Mouse (Mus musculus) right cerebral cortex, postnatal 25 days (tissue): Measurements from ENCODE around the gene Fam169b.
"Not testable (repeated sequence)": the region's sequence is repeated elsewhere in the genome, so short reads cannot be mapped to it uniquely, and the experiment has no call there.

Source experiments
- DNase-seq: peaks from one replicate; pipeline ENCODE4 v3.0.0; 2022

Gene Fam169b

DNA sequence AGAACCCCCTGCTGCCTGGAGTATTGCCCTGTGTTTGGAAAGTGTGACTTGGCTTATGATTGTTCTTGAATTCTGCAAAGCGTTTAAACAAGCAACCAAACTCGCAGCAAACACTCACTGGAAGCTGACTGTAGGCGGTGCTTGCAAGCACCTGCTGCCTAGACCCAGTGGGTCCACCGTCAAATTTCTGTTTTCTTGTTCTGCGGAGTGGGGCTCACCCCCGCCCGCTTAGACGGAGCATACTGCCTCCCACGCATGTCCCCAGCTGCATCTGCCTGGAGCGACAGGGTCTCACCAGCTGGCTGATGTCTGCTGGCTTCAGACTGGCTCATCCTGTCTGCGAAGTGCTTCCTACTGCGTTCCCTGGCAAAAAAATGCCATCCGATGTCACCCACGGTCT is 9.1 kb upstream of the Fam169b start:
- peak; percentile 69 for DNase-seq

DNA sequence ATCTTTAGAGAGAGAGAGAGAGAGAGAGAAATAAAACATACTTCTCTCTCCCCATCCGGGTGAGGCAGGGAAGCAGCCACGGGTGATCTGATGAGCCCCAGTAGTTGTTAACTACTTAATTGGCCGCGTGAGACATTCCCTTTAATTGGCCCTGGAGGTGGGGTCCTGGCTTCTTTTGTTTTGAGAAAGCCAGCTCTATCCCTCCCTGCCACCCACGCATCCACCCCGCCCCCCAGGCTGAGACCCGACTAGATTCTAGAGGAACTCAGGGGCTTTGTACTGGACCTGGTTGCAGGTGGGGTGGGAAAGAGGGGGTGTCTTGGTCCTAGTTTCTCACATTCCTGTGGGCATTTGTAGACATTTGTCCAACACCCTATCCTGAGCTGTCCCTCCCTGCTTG is 8.2 kb upstream of the Fam169b start:
- DNase-seq: no peak

DNA sequence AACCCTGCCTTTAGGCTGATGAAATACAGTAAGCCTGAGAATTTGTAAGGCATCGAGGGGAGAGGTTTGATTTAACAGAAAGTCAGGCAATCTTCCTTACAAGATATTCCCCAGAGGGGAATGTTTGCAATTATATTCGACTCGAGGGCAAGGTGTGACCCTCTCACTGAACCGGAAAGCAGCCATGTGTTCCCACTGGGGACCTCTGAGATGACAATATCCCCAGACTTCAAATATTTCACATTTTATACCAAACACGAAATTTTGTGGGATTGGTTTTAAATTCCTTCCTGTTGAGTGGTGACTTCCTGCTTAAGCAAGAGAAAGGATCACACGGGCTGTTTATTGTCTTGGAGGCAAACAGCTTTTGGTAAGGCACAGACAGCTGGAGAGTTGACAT is 6.9 kb upstream of the Fam169b start:
- DNase-seq: no peak

DNA sequence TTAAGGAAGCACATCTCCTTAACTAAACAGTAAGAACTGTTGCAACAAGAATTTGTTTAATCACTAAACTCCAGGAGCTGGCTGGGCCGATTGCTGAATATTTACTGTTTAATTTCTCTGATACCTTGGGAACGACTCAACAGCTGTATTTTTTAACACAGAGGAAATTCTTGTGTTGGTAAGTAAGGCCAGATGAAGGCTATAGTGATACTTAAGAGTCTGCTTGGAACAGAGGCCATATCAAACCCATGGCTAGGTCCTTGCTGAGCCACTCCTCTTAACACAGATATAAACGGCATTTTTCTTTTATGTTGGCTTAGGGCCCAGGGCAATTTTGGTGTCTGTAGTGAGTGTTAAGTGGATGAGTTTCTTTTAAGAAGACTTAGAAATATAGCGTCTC is 3.1 kb upstream of the Fam169b start:
- no peak for DNase-seq

DNA sequence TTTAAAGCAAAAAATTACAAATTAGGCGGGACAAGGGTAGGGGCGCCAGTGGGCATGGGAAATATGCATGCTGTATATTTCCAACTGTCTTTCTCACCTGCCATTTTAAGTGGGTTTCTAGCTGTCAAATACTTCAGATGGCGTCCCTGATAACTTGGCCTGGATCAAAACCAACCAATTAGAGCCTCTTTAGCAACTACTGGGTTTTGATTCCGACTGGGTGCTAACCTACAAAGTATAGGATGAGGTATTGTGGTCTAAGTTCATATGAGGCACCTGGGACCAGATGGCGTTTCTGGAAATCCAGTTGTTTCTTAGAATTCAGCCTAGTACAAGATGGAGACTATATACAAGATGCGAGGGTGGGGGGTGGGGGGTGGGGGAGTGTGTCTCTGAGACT is 1.8 kb upstream of the Fam169b start:
- DNase-seq: no peak

DNA sequence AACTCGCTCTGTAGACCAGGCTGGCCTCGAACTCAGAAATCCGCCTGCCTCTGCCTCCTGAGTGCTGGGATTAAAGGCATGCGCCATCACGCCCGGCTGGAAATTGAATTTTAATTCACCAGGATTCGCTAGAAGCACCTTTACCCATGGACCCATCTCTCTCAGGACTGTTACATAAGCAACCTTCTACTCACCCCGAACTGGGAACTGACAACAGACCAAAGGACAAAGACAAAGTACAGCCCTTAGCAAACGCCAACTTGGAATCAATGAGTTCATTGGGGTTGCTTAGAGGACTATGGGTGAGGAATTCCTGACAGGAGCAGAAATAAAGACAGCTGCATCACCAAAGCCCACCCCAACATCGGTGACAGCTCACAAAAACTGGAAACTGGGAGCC is 1.0 kb upstream of the Fam169b start:
- no peak for DNase-seq

DNA sequence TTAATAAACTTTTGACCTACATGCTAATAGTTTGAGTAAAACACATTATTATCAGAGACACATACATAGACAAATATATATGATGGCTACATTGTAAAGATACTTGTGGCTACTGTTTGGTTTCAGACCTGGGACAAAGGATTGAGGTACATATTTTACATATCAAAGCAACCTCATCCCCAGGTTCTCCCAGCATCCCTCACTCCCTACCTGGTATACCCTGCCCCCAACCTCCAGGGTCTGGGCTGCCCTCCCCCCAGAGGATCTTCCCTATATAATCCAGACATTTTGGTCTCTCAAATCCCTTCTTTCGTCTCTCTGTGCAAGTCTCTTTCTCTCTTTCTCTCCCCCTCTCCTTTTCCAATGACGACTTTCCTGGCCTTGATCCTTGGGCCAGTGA is 579 bp downstream of the Fam169b start:
- DNase-seq: no peak

DNA sequence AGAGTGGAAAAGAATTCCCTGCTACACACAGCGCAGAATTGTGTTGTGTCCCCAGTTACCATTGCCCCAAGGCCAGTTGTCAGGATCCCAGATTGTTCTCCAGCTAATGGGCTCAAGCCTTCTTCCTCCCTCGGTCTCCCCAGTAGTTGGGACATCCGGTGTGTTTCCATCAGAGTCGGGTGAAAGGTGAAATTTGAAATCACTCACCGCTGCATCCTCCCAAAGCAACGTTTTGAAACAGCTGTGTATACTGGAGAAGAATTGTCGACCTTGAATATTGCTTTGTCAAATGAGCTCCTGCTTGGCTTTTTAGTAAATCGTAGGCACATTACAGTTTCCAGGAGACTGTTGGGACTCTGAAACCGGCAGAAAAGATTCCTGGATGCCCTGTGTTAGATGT is 1.3 kb downstream of the Fam169b start:
- no peak for DNase-seq

DNA sequence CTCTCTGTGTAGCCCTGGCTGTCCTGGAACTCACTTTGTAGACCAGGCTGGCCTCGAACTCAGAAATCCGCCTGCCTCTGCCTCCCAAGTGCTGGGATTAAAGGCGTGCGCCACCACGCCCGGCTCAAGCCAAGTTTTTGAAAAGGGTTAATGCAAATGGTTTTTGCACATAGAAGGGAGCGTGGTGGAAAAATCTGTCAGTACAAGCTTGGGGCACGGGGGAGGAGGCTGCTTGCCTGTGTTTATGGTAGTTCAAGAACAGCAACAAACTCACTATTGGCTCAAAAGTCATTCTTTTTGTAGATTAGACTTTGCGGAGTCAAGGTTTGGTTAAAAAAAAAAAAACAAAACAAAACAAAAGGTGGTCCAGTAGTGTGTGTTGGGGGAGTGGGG is 1.8 kb downstream of the Fam169b start:
- not testable (repeated sequence) for DNase-seq

DNA sequence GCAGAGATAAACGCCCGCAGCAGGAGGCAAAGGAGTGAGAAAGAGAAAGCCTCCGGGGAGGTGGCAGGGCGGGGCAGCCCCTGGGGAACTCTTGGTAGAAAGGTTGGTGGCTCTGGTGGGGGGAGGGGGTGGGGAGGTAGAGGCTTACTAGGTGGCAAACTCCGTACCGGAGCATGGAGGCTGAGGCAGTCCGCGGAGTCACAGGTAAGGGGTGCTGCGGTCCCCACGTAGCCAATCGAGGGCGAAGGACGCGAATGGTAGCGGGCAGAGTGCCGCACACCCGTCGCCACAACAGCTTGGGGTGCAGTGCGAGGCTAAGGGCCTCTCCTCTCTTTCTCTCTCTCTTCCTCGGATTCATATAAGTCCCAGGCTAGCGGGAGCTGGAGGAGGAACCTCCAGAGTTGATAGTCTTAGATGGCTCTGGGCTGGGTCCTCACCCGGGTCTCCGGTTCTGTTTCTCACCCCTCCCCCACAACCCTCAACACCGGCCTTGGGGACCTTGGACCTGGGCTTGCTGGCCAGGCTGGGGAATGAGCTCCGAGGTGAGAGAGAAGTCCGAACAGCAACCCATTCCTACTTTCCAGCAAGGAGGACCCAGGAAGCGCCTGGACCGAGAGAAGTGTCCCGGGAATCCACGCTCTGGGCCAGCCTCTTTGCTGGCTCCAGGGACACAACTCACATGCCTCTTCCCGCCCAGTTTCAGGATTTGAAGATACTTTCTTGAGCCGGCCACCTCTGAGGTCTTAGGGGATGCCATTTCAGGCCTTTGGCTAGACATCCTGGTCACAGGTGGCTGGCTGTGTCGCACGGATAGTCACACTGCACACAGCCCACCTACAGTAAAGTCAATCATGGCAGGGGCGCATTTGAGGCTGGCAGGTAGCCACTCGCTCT is 2.4 kb downstream of the Fam169b start:
- DNase-seq: no peak

DNA sequence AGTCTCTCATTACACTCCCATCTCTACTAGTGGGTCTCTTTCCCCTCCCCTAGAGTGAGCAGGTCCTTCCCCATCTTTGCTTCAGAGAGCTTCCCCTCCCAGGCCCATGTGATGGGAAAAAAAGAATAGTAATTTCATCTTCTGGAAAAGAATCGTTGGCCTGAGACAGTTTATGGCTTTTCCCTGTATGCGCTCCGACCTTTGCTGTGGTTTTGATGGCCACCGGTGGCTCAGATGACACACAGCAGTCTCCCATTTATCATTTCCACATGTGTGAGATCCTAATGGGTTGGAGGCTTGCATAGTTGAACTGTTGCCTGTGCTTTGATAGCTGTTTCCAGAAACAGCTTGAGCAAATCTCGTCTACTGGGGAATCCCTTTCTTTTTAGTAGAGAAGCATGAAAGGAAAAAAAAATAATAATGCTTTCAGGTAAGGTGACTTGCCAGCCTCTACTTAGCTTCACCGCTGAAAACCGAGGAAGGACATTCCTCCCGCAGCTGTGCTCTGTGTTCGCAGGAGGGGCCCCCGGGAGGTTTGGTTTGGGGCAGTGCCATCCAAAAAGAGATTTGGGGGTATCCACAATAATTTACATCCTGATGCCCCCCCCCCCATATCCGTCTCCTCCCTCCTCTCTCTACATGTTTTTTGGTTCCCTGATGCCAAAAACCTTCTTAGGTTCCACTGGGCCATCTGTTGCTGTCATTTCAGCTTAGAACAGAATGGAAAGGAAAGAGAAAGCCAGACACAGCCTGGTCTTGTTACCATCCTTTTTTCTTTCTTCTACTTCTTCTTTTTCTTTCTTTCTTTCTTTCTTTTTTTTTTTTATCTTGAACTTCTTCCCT is 3.6 kb downstream of the Fam169b start:
- DNase-seq: no peak

DNA sequence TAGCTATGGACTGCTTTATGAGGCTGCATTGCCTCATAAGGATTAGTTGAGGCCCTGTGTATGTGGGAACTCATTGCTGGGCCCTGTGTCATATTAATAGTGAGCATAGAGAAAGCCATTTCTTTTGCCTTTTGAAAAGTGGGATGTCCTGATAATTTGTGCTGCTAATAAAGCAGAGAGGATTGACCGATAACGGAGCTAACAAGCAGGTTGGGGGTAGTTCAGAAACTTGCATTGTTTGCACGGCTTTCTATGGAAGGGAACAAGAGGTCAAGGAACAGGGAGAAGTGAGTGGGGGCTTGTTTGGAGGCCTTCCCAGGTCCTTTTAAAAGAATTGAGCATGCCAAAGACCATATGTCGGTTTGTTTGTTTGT is 4.2 kb downstream of the Fam169b start:
- no peak for DNase-seq

DNA sequence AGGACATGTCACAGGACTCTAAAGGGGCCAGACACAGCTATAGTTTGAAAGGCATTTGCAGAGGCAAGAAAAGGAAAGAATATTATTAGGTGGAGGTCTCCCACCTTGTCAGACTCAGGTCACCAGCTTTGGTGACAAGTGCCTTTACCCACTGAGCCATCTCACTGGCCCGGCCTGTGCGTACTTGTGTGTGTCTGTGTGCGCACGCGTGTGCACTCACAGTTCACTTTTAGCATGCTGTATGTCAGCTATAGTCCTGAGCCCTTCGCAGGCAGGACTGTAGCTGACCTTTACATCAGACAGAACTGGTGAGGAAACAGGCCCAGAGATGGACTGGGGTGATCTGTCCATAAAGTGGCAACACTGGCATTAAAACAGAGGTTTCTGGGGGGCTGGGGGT is 4.7 kb downstream of the Fam169b start:
- DNase-seq: no peak

DNA sequence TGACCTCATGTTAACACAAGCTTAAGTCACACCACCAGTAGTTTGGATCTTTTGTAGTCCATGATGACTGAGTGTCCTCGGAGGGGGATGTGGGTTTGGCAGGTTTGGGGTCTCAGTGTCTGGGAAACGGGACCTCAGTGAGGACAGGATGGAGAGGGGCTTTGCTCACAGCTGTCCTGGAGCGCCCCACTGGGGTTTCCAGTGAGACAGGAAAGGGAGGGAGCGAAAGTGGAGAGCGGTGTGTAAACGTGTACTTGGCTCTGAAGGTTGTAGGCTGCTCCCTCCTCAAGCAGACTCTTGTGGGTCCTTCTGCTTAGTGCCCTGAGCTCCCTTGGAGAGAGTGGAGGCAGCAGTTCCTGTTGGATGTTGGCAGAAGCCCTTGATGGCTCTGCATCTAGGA is 5.3 kb downstream of the Fam169b start:
- DNase-seq: no peak

DNA sequence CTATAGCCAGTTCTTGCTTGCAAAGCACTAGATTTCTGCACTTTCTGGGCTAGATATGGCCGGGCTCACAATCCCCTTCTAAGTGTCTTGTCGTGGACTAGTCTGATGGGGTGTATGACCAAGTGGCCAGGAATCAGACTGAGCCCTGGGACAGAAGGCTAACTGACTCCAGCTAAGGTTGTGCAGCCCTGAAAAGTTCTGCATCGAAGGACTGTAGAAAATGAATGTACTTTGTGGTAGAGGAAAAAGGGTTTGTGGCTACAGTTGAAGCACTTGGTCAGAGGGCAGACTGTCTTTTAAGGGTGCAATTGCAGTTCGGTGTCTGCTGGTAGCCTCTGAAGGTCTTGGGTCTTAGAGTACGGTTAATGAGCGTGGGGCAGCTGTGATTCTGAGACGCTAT is 5.8 kb downstream of the Fam169b start:
- DNase-seq: no peak

DNA sequence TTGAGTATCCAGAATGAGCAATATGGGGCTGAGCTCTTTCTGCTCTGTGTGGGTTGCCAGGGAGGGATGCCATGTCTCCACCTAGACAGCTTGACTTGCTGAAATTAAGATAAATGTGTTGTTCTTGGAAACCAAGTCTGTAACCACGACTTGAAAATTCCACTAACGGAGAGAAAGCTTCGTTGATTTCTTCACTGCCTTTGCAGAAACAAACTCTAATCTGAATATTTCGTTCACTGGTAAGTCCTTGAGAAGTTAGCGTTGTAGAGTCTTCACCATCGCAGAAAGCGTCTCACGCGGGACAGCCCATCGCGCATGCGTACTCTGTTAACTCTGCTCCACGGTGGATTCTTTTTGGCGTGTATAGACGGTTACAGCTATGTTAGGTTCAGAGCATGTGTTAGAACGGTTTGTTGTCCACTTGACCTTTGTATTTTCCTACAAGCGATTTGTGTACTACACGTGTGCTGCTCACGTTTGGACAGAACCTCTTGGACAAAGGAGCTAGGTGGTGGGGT is 6.8 kb downstream of the Fam169b start:
- DNase-seq: no peak

DNA sequence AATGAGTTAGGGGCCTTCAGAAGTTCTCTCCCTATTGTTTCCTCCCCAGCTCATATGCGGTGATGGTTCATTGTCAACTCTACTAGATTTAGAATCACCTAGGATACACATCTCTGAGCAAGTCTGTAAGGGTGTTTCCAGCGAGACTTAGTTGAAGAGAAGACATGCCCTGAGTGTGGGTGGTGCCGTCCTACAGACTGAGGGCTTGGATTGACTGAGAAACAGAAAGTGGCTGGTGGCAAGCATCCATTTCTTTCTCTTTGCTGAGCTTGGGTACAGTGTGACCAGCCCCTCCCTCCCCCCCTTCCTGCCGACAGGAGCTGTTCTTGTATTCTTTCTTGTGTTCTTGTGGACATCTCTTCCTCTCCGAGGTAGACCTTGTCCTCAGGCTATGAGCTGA is 7.7 kb downstream of the Fam169b start:
- no peak for DNase-seq

DNA sequence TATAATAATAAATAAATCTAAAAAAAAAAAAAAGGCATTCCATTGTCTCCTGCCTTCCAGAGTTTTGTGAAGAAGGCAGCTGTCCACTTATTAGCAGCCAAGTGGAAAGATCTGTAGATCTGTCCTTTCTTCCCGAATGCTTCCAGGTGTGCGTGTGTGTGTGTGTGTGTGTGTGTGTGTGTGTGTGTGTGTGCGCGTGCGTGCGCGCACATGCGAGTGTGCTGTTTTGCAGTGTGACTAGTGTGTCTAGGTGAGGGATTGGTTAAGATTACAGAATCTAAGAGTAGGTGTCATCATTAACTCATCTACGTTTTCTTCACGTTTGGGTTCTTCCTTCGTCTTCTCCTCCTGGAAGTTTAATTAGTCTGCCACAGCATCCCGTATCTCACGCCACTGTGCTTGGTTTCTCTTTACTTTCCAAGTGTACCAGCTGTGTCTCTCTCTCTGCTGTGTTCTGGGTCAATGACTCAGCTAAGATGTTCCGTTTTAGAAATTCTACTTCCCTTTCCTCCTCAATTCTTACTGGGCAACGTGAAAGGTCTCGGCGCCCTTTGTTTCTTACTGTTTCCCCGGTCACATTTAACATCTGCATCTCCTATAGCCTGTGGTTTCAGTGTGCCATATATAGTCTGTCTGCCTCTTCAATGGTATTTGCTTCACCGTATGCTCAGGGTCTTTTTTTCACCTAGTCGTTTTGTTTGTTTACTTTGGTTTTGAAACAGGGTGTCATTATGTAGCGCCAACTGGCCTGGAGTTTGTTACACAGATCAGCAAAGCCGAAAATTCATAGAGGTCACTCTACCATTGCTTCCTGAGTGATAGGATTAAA is 8.9 kb downstream of the Fam169b start:
- no peak for DNase-seq

DNA sequence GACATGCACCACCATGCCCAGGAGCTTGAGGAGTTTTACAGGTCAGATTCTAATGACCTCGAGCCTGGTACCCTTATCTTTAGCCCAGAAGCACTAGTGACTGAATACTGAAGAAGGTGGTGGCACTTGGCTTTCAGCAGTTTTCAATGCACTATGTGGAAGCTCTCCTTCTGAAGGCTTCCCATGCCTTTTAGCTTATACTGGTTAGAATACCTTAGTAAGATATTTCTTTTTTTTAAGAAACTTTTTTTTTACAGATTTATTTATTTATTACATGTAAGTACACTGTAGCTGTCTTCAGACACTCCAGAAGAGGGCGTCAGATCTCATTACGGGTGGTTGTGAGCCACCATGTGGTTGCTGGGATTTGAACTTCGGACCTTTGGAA is 9.5 kb downstream of the Fam169b start:
- DNase-seq: not testable (repeated sequence)

DNA sequence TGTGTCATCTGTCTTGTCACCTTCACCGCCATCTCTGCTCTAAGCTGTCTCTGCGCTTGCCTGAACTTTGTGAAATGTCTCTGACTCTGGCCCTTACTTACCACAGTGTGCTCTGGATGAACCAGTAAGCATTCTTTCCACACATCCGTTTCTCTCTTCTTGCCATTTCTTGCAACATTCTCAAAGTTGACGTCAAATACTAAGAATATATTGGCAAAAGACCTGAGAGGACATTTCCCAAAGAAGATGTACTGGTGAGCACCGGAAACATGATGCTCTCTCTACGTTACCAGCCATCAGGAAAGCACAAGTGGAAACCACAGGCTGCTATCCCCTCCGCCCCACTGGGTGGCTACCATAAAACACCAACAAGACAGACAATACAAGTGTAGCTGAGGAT is 10.1 kb downstream of the Fam169b start:
- no peak for DNase-seq

DNA sequence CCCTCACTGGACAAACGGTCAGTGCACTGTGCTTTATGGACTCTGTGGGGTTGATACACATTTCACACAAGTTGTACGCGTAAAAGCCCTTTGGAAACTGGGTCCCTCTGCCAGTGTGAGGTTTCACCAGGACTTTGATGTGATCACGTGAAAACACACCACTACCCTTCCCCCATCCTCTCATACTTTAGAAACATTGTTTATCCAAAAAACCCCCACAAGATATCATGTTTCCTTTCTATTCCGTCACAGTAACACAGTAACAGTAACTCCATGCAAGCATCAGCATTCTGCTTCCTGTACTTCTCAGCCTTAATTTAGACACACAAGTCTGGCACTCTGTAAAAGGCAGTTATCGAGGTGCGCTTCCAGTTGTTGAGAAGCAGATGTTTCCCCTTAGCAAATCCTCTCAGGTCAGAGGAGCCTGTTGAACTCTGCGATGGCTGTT is 12.2 kb downstream of the Fam169b start:
- no peak for DNase-seq

DNA sequence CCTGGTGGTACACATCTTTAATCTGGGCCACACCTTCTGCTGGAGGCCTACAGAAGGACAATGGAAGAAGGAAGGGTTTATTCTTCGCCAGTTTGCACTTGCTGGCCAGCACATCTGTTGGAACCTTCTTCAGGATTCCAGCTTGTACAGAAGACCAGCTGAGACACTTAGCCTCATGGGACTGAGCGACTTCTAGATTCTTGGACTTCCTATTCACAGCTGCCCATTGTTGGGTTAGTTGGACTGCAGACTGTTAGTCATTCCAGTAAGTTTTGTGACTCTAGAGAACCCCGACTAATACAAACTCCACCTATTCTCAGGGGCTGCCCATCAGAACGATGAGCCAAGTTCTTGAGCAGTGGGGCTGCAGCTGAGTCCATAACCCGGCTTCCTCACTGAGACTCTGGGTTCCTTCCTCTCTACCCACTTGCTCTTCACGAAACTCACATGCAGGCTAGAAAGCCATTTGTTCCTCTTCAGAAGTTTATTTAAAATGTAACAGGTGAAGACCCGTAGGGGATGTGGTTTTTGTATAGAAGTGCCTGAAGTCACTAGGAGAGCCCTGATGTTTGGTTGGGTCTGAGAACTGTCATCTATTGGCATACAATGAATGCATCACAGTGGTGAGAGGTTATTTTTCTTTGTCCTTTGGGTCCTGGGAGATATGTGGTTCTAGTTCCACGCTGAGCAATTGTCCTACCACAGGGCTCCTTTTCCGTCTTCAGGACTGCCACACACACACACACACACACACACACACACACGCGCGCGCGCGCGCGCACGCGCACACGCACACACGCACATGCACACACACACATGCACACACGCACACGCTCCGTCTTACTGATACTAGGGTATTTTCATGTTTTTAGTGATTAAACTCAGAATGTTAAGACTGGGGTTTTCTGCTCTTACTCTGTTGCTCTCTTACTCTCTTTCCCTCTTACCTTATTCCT is 13.2 kb downstream of the Fam169b start:
- no peak for DNase-seq
